Mouse (Mus musculus) intestine, embryonic 15.5 days (tissue): Measurements from ENCODE around the gene Tcf3. TPM values are rescaled to one million over a fixed set of nuclear protein-coding genes. Genes with fewer than 3 reads are reported as not detected.

Experiments
- ATAC-seq: fragments of 200-750 bp; cut with Nextera tagmentation; 2 replicates; pipeline ENCODE4 v1.8.0; 2017; ENCODE audit warnings: moderate TSS enrichment, moderate library complexity
- H3K27ac ChIP-seq: fragments of 300-500 bp; sonication (generic); 2 replicates; pipeline ENCODE4 v1.5.1; 2015; ENCODE audit warnings: mild to moderate bottlenecking, inconsistent platforms
- H3K27me3 ChIP-seq: fragments of 300-500 bp; sonication (generic); replicated peaks from 2 replicates; pipeline ENCODE4 v1.6.1; 2015; ENCODE audit warnings: inconsistent platforms
- H3K36me3 ChIP-seq: fragments of 300-500 bp; sonication (generic); 2 replicates; pipeline ENCODE4 v1.6.1; 2015; ENCODE audit warnings: inconsistent platforms
- H3K4me1 ChIP-seq: fragments of 300-500 bp; sonication (generic); replicated peaks from 2 replicates; pipeline ENCODE4 v1.6.1; 2015; ENCODE audit warnings: inconsistent platforms
- H3K4me2 ChIP-seq: fragments of 300-500 bp; sonication (generic); replicated peaks from 2 replicates; pipeline ENCODE4 v1.6.1; 2015; ENCODE audit warnings: mild to moderate bottlenecking, inconsistent platforms
- H3K4me3 ChIP-seq: fragments of 300-500 bp; sonication (generic); replicated peaks from 2 replicates; pipeline ENCODE4 v1.5.1; 2015; ENCODE audit warnings: inconsistent platforms
- H3K9ac ChIP-seq: fragments of 300-500 bp; sonication (generic); 2 replicates; pipeline ENCODE4 v1.6.1; 2015; ENCODE audit warnings: inconsistent platforms
- H3K9me3 ChIP-seq: fragments of 300-500 bp; sonication (generic); 2 replicates; pipeline ENCODE4 v1.6.1; 2016; ENCODE audit warnings: inconsistent platforms
- WGBS: fragments of 180-500 bp; shearing (Covaris S2); methylation state at CpG from one replicate; pipeline ENCODE4 v1.1.7; 2015; 5-methylcytosine and 5-hydroxymethylcytosine counted together
- polyA plus RNA-seq: library from polyadenylated mRNA; unstranded; fragments of >200 nt; fragmentation: Nextera tagmentation; extraction: Ambion mirVana; gene quantifications from 2 replicates; pipeline ENCODE4 v1.2.1, GENCODE M21; 2015

Tcf3 gene
- polyA plus RNA-seq, 1 experiment from 2014 or later = 91.7 TPM

GRCm38 (mm10) chr10:80388731-80389130 lies 44.7 kb downstream of the Tcf3 start:
- Histone ChIP-seq H3K4me2 (no peak overlapping the region), H3K27me3 (no peaks in the 10 kb centered on the region), H3K9ac (peak overlapping the region; percentile 73; the same call in 1 of the 2 replicates), H3K4me3 (no peak overlapping the region), H3K9me3 (no peaks in the 10 kb centered on the region), H3K27ac (no peak overlapping the region), H3K4me1 (peaks cover 30% of the 10 kb centered on the region), H3K36me3 (peaks cover 21% of the 10 kb centered on the region)
- 16% methylated on average over 2 of the region's 2 CpGs for WGBS
- ATAC-seq = no peak

GRCm38 (mm10) chr10:80387522-80387959 lies 45.9 kb downstream of the Tcf3 start, which contains the start of gene Mex3d:
TSS of gene Mex3d (minus strand) at chr10:80387659.
- H3K27ac ChIP-seq = peak within 1 kb of the TSS; percentile 74
- H3K4me3 ChIP-seq = peak within 1 kb of the TSS; percentile 89
- ATAC-seq = peak; percentile 66
- H3K27me3 ChIP-seq = no peaks in the 10 kb centered on the region
- H3K4me2 ChIP-seq = peak within 1 kb of the TSS; percentile 88
- H3K9me3 ChIP-seq = no peaks in the 10 kb centered on the region
- WGBS = 2% methylated on average over 8 of the region's 61 CpGs
- H3K9ac ChIP-seq = peak within 1 kb of the TSS; percentile 88
- peaks cover 14% of the 10 kb centered on the region for H3K36me3 ChIP-seq
- peaks cover 34% of the 10 kb centered on the region for H3K4me1 ChIP-seq

GRCm38 (mm10) chr10:80386735-80387471 lies 46.5 kb downstream of the Tcf3 start:
- peak overlapping the region; percentile 85 for H3K4me2 ChIP-seq
- under 1% methylated on average over 75 of the region's 94 CpGs for WGBS
- no peaks in the 10 kb centered on the region for H3K9me3 ChIP-seq
- H3K4me3 ChIP-seq = peak overlapping the region; percentile 89
- H3K4me1 ChIP-seq = peaks cover 34% of the 10 kb centered on the region
- H3K36me3 ChIP-seq = peaks cover 15% of the 10 kb centered on the region
- ATAC-seq = peak; percentile 15
- H3K9ac ChIP-seq = peak overlapping the region; percentile 88
- no peaks in the 10 kb centered on the region for H3K27me3 ChIP-seq
- peak overlapping the region; percentile 74 for H3K27ac ChIP-seq

GRCm38 (mm10) chr10:80385811-80386734 lies 47.4 kb downstream of the Tcf3 start:
- Histone ChIP-seq H3K4me3 (peak overlapping the region; percentile 89), H3K36me3 (peaks cover 19% of the 10 kb centered on the region), H3K4me2 (peak overlapping the region; percentile 85), H3K9me3 (no peaks in the 10 kb centered on the region), H3K4me1 (peaks cover 36% of the 10 kb centered on the region), H3K9ac (peak overlapping the region; percentile 88), H3K27ac (peak overlapping the region; percentile 74), H3K27me3 (no peaks in the 10 kb centered on the region)
- WGBS = under 1% methylated on average over 34 of the region's 34 CpGs
- ATAC-seq = peak; percentile 31

- peaks cover 37% of the 10 kb centered on the region for H3K4me1 ChIP-seq
- peak overlapping the region; percentile 85 for H3K4me2 ChIP-seq
- peak overlapping the region; percentile 88 for H3K9ac ChIP-seq
- H3K9me3 ChIP-seq = no peaks in the 10 kb centered on the region
- peak overlapping the region; percentile 89 for H3K4me3 ChIP-seq
- no peak overlapping the region; the same call in 1 of the 2 replicates for H3K27ac ChIP-seq
- peaks cover 22% of the 10 kb centered on the region for H3K36me3 ChIP-seq
- 21% methylated on average over 7 of the region's 7 CpGs for WGBS
- no peaks in the 10 kb centered on the region for H3K27me3 ChIP-seq
- no peak for ATAC-seq
These were observed 48.1 kb downstream of the Tcf3 start for GRCm38 (mm10) chr10:80385310-80385709.

GRCm38 (mm10) chr10:80384709-80385108 lies 48.7 kb downstream of the Tcf3 start:
- Histone ChIP-seq H3K9ac (peak overlapping the region; percentile 88; the same call in 1 of the 2 replicates), H3K4me2 (peak overlapping the region; percentile 85), H3K36me3 (peaks cover 25% of the 10 kb centered on the region), H3K4me1 (peaks cover 37% of the 10 kb centered on the region), H3K27me3 (no peaks in the 10 kb centered on the region), H3K4me3 (peak overlapping the region; percentile 89), H3K9me3 (no peaks in the 10 kb centered on the region), H3K27ac (no peak overlapping the region)
- no peak for ATAC-seq
- 72% methylated on average over 7 of the region's 7 CpGs for WGBS

- H3K4me2 ChIP-seq = peak overlapping the region; percentile 85
- no peak overlapping the region for H3K4me3 ChIP-seq
- 91% methylated on average over 4 of the region's 4 CpGs for WGBS
- H3K9me3 ChIP-seq = no peaks in the 10 kb centered on the region
- no peaks in the 10 kb centered on the region for H3K27me3 ChIP-seq
- H3K9ac ChIP-seq = no peak overlapping the region
- peaks cover 37% of the 10 kb centered on the region for H3K4me1 ChIP-seq
- H3K27ac ChIP-seq = no peak overlapping the region
- H3K36me3 ChIP-seq = peaks cover 25% of the 10 kb centered on the region
- ATAC-seq = no peak
These were observed 49.3 kb downstream of the Tcf3 start for GRCm38 (mm10) chr10:80384115-80384639.

GRCm38 (mm10) chr10:80383431-80383830 lies 50.0 kb downstream of the Tcf3 start:
- Histone ChIP-seq H3K9ac (no peak overlapping the region), H3K9me3 (no peaks in the 10 kb centered on the region), H3K27me3 (no peaks in the 10 kb centered on the region), H3K27ac (no peak overlapping the region), H3K36me3 (peaks cover 25% of the 10 kb centered on the region), H3K4me1 (peaks cover 35% of the 10 kb centered on the region), H3K4me3 (no peak overlapping the region), H3K4me2 (no peak overlapping the region; the same call in 1 of the 2 replicates)
- ATAC-seq = no peak
- 63% methylated on average over 4 of the region's 4 CpGs for WGBS

- Histone ChIP-seq H3K4me2 (no peak overlapping the region), H3K27me3 (no peaks in the 10 kb centered on the region), H3K36me3 (peaks cover 25% of the 10 kb centered on the region), H3K4me3 (no peak overlapping the region), H3K9ac (no peak overlapping the region), H3K27ac (no peak overlapping the region), H3K4me1 (peaks cover 29% of the 10 kb centered on the region), H3K9me3 (no peaks in the 10 kb centered on the region)
- WGBS = 84% methylated on average over 7 of the region's 7 CpGs
- ATAC-seq = no peak
These were observed 50.6 kb downstream of the Tcf3 start for GRCm38 (mm10) chr10:80382641-80383365.

- H3K4me1 ChIP-seq = 0 out of 2 replicates have a peak, but pooled peaks cover 3% of the 10 kb centered on the region
- peaks cover 20% of the 10 kb centered on the region for H3K36me3 ChIP-seq
- WGBS = 48% methylated on average over 10 of the region's 10 CpGs
- H3K27me3 ChIP-seq = no peaks in the 10 kb centered on the region
- H3K27ac ChIP-seq = no peak overlapping the region
- H3K4me2 ChIP-seq = no peak overlapping the region
- H3K9ac ChIP-seq = no peak overlapping the region; the same call in 1 of the 2 replicates
- H3K4me3 ChIP-seq = no peak overlapping the region
- ATAC-seq = no peak
- H3K9me3 ChIP-seq = no peaks in the 10 kb centered on the region
These were observed 55.7 kb downstream of the Tcf3 start for GRCm38 (mm10) chr10:80377716-80378115.

- Histone ChIP-seq H3K9ac (no peak overlapping the region), H3K27me3 (no peaks in the 10 kb centered on the region), H3K9me3 (no peaks in the 10 kb centered on the region), H3K36me3 (peaks cover 7% of the 10 kb centered on the region), H3K27ac (no peak overlapping the region), H3K4me2 (no peak overlapping the region), H3K4me1 (peaks cover 9% of the 10 kb centered on the region; the same call in 1 of the 2 replicates), H3K4me3 (no peak overlapping the region)
- no peak for ATAC-seq
- 3% methylated on average over 7 of the region's 7 CpGs for WGBS
These were observed 57.3 kb downstream of the Tcf3 start for GRCm38 (mm10) chr10:80376160-80376559.
